Mouse (Mus musculus) liver, adult 2 months (tissue): ENCODE data around the gene Sdc1. TPM values are rescaled to one million over a fixed set of nuclear protein-coding genes. Genes with fewer than 3 reads are reported as not detected.

Experiments
- DNase-seq: peaks from one replicate; pipeline ENCODE4 v3.0.0-alpha.2; 2011; ENCODE audit warnings: low read depth, low spot score; ENCODE audit errors: extremely low read depth
- H3K27ac ChIP-seq: fragments of 200-500 bp; replicated peaks from 2 replicates; pipeline ENCODE4 v1.5.1; 2012; ENCODE audit warnings: low read depth, mild to moderate bottlenecking, control low read depth, inconsistent platforms, low read length; ENCODE audit not compliant: insufficient read depth
- H3K27me3 ChIP-seq: fragments of 200-500 bp; 2 replicates; pipeline ENCODE4 v1.6.1; 2012; ENCODE audit warnings: mild to moderate bottlenecking, moderate library complexity, low read length, inconsistent platforms; ENCODE audit not compliant: control insufficient read depth, insufficient read depth
- H3K36me3 ChIP-seq: fragments of 200-500 bp; 2 replicates; pipeline ENCODE4 v1.6.1; 2012; ENCODE audit warnings: low read length, inconsistent platforms; ENCODE audit not compliant: control insufficient read depth, insufficient read depth
- H3K4me1 ChIP-seq: fragments of 200-500 bp; 2 replicates; pipeline ENCODE4 v1.6.1; 2011; ENCODE audit warnings: low read length; ENCODE audit not compliant: control insufficient read depth, insufficient read depth
- H3K4me3 ChIP-seq: fragments of 200-500 bp; 2 replicates; pipeline ENCODE4 v1.5.1; 2011; ENCODE audit warnings: low read depth, mild to moderate bottlenecking, control low read depth, low read length, moderate library complexity; ENCODE audit not compliant: insufficient read depth
- H3K79me2 ChIP-seq: fragments of 200-500 bp; 2 replicates; pipeline ENCODE4 v1.6.1; 2012; ENCODE audit warnings: inconsistent platforms, mild to moderate bottlenecking, low read length, moderate library complexity; ENCODE audit not compliant: control insufficient read depth, insufficient read depth
- H3K9ac ChIP-seq: fragments of 200-500 bp; 2 replicates; pipeline ENCODE4 v1.6.1; 2012; ENCODE audit warnings: low read depth, mild to moderate bottlenecking, control low read depth, inconsistent platforms, low read length
- CTCF ChIP-seq: fragments of 200-500 bp; IDR thresholded peaks from 2 replicates; pipeline ENCODE4 v1.5.1; 2011; ENCODE audit warnings: low read depth, low read length, control low read depth
- POLR2A ChIP-seq: fragments of 200-500 bp; IDR thresholded peaks from 2 replicates; pipeline ENCODE4 v1.6.1; 2011; ENCODE audit warnings: low read length, control low read depth; ENCODE audit not compliant: insufficient read depth; ENCODE audit errors: extremely low read depth
- WGBS: fragments of 180-500 bp; shearing (Covaris S2); methylation state at CpG from one replicate; pipeline ENCODE4 v1.1.7; 2018; 5-methylcytosine and 5-hydroxymethylcytosine counted together
- polyA plus RNA-seq: library from polyadenylated mRNA; depleted of rRNA; stranded (reverse); fragments of >200 nt; gene quantifications from 2 replicates; pipeline ENCODE4 v1.2.3, GENCODE M21; 2012
- total RNA-seq: library from RNA; depleted of rRNA; stranded (reverse); fragments of >200 nt; gene quantifications from 2 replicates; pipeline ENCODE4 v1.2.3, GENCODE M21; 2014

Sdc1 gene
- total and polyA plus RNA-seq, 2 experiments, result 164 to 321 TPM

GRCm38 (mm10) chr12:8771844-8772380 lies 789 bp downstream of the Sdc1 start:
- Histone ChIP-seq H3K4me3 (peak overlapping the region; percentile 98), H3K9ac (peak overlapping the region; percentile 98), H3K4me1 (peaks cover 26% of the 10 kb centered on the region), H3K79me2 (peaks cover 22% of the 10 kb centered on the region), H3K36me3 (no peaks in the 10 kb centered on the region), H3K27me3 (no peaks in the 10 kb centered on the region), H3K27ac (peak overlapping the region; percentile 90)
- no peak for TF ChIP-seq CTCF
- TF ChIP-seq POLR2A, result no peak
- under 1% methylated on average over 37 of the region's 37 CpGs for WGBS
- no peak for DNase-seq

GRCm38 (mm10) chr12:8772451-8773143 lies 1.5 kb downstream of the Sdc1 start:
- Histone ChIP-seq H3K27ac (peak overlapping the region; percentile 90), H3K4me1 (peaks cover 33% of the 10 kb centered on the region), H3K9ac (peak overlapping the region; percentile 98), H3K79me2 (peaks cover 26% of the 10 kb centered on the region), H3K4me3 (peak overlapping the region; percentile 98), H3K27me3 (no peaks in the 10 kb centered on the region), H3K36me3 (no peaks in the 10 kb centered on the region)
- no peak for TF ChIP-seq POLR2A
- TF ChIP-seq CTCF, result no peak
- under 1% methylated on average over 55 of the region's 55 CpGs for WGBS
- peak; percentile 67 for DNase-seq

GRCm38 (mm10) chr12:8773336-8773735 lies 2.2 kb downstream of the Sdc1 start:
- H3K27ac ChIP-seq, result peak overlapping the region; percentile 90
- peak overlapping the region; percentile 98 for H3K9ac ChIP-seq
- peaks cover 31% of the 10 kb centered on the region for H3K79me2 ChIP-seq
- H3K4me1 ChIP-seq, result peaks cover 40% of the 10 kb centered on the region
- peak; percentile 46 for DNase-seq
- H3K27me3 ChIP-seq, result no peaks in the 10 kb centered on the region
- H3K4me3 ChIP-seq, result peak overlapping the region; percentile 98
- no peaks in the 10 kb centered on the region for H3K36me3 ChIP-seq
- TF ChIP-seq POLR2A (no peak), CTCF (no peak)
- WGBS, result 23% methylated on average over 6 of the region's 6 CpGs

- Histone ChIP-seq H3K79me2 (peaks cover 34% of the 10 kb centered on the region), H3K4me1 (peaks cover 49% of the 10 kb centered on the region), H3K27me3 (no peaks in the 10 kb centered on the region), H3K27ac (peak overlapping the region; percentile 69), H3K4me3 (no peak overlapping the region), H3K9ac (peak overlapping the region; percentile 58), H3K36me3 (no peaks in the 10 kb centered on the region)
- DNase-seq, result peak; percentile 80
- TF ChIP-seq POLR2A, result no peak
- TF ChIP-seq CTCF, result no peak
These were observed 3.1 kb downstream of the Sdc1 start for GRCm38 (mm10) chr12:8774183-8774582.

- TF ChIP-seq POLR2A (no peak), CTCF (no peak)
- Histone ChIP-seq H3K36me3 (no peaks in the 10 kb centered on the region), H3K79me2 (peaks cover 41% of the 10 kb centered on the region), H3K27ac (peak overlapping the region; percentile 81), H3K4me1 (peaks cover 63% of the 10 kb centered on the region), H3K27me3 (no peaks in the 10 kb centered on the region), H3K4me3 (no peak overlapping the region), H3K9ac (peak overlapping the region; percentile 60; the same call in 1 of the 2 replicates)
- peak; percentile 85 for DNase-seq
- 41% methylated on average over 7 of the region's 7 CpGs for WGBS
These were observed 5.1 kb downstream of the Sdc1 start for GRCm38 (mm10) chr12:8776206-8776605.

GRCm38 (mm10) chr12:8776741-8777140 lies 5.6 kb downstream of the Sdc1 start:
- no peaks in the 10 kb centered on the region for H3K27me3 ChIP-seq
- TF ChIP-seq CTCF (no peak), POLR2A (no peak)
- no peak overlapping the region for H3K4me3 ChIP-seq
- H3K4me1 ChIP-seq, result peaks cover 68% of the 10 kb centered on the region
- peaks cover 41% of the 10 kb centered on the region for H3K79me2 ChIP-seq
- no peaks in the 10 kb centered on the region for H3K36me3 ChIP-seq
- H3K27ac ChIP-seq, result peak overlapping the region; percentile 81
- no peak for DNase-seq
- WGBS, result 26% methylated on average over 3 of the region's 3 CpGs
- H3K9ac ChIP-seq, result no peak overlapping the region; the same call in 1 of the 2 replicates
